Mouse (Mus musculus) neural tube, embryonic 15.5 days (tissue): ENCODE data around the gene Otoa. TPM values are rescaled to one million over a fixed set of nuclear protein-coding genes. Genes with fewer than 3 reads are reported as not detected.

ENCODE experiments used
- ATAC-seq: fragments of 200-750 bp; cut with Nextera tagmentation; 2 replicates; pipeline ENCODE4 v1.8.0; 2017; ENCODE audit warnings: mild to moderate bottlenecking, moderate TSS enrichment, moderate library complexity; ENCODE audit not compliant: low FRiP score
- H3K27ac ChIP-seq: fragments of 300-500 bp; sonication (generic); replicated peaks from 2 replicates; pipeline ENCODE4 v1.5.1; 2015; ENCODE audit warnings: mild to moderate bottlenecking, inconsistent platforms
- H3K27me3 ChIP-seq: fragments of 300-500 bp; sonication (generic); replicated peaks from 2 replicates; pipeline ENCODE4 v1.6.1; 2015; ENCODE audit warnings: inconsistent platforms
- H3K36me3 ChIP-seq: fragments of 300-500 bp; sonication (generic); 2 replicates; pipeline ENCODE4 v1.6.1; 2015; ENCODE audit warnings: inconsistent platforms
- H3K4me1 ChIP-seq: fragments of 300-500 bp; sonication (generic); 2 replicates; pipeline ENCODE4 v1.6.1; 2015; ENCODE audit warnings: inconsistent platforms
- H3K4me2 ChIP-seq: fragments of 300-500 bp; sonication (generic); 2 replicates; pipeline ENCODE4 v1.6.1; 2015; ENCODE audit warnings: inconsistent platforms, mild to moderate bottlenecking, moderate library complexity
- H3K4me3 ChIP-seq: fragments of 300-500 bp; sonication (generic); replicated peaks from 2 replicates; pipeline ENCODE4 v1.5.1; 2015; ENCODE audit warnings: mild to moderate bottlenecking, inconsistent platforms
- H3K9ac ChIP-seq: fragments of 300-500 bp; sonication (generic); replicated peaks from 2 replicates; pipeline ENCODE4 v1.6.1; 2015; ENCODE audit warnings: mild to moderate bottlenecking, inconsistent platforms
- H3K9me3 ChIP-seq: fragments of 300-500 bp; sonication (generic); replicated peaks from 2 replicates; pipeline ENCODE4 v1.6.1; 2016; ENCODE audit warnings: inconsistent platforms
- WGBS: fragments of 180-500 bp; shearing (Covaris S2); methylation state at CpG from one replicate; pipeline ENCODE4 v1.1.7; 2015; ENCODE audit warnings: mixed read lengths; 5-methylcytosine and 5-hydroxymethylcytosine counted together
- polyA plus RNA-seq: library from polyadenylated mRNA; unstranded; fragments of >200 nt; fragmentation: Nextera tagmentation; extraction: Ambion mirVana; gene quantifications from 2 replicates; pipeline ENCODE4 v1.2.1, GENCODE M21; 2015

Gene Otoa
- polyA plus RNA-seq, 1 experiment from 2014 or later = 0.31 TPM

DNA sequence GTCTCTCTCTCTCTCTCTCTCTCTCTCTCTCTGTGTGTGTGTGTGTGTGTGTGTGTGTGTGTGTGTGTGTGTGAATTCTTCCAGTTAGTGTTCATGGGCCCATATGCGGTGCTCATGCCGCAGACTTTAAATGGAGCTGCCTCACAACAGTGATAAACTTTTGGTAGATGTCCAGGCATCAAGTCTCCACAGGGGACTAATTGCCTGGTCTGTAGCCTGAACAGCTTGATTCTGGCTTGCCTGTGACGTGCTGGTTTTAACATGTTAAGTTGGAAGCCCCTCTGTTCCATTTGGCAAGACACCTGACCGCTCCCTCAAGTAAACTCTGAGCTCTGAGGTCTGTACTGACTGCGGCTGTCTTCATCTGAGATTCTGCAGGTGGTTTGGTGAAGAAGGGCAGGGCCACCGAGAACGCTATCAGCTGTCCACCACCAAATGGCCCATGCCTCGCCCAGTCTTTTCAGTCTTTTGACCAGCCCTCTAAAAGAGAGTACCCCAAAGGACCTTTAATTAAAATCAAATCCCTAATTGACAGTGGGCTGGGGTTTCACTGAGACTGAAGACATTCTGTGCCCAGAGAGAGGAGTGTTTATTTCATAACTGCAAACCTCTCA, 3.5 kb downstream of the Otoa start:
- no peak for ATAC-seq
- Histone ChIP-seq H3K36me3 (no peaks in the 10 kb centered on the region), H3K4me1 (peaks cover 16% of the 10 kb centered on the region), H3K9me3 (no peaks in the 10 kb centered on the region), H3K9ac (no peak overlapping the region), H3K4me3 (no peak overlapping the region), H3K4me2 (no peak overlapping the region), H3K27me3 (no peaks in the 10 kb centered on the region), H3K27ac (no peak overlapping the region)
- WGBS = 63% methylated on average over 8 of the region's 8 CpGs

DNA sequence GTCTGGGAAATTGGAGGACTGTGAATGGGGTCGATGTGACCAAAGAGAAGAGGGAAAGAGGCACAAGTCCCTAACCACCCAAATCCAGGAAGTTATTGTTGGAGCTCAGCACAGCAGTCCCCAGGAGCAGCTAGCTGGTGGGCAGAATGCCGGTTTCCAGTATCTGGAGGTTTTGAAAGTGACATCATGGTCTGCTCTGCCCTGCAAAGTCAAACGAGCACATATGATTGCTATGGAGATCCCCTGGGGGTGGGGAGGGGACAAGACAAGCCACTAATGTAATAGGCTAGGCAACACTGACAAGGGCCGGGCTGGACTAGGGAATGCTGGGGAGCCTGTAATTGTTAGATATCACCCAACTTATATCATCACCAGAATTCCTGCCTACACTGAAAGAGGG, 4.0 kb downstream of the Otoa start:
- peaks cover 16% of the 10 kb centered on the region for H3K4me1 ChIP-seq
- H3K27ac ChIP-seq = no peak overlapping the region
- H3K4me3 ChIP-seq = no peak overlapping the region
- H3K4me2 ChIP-seq = no peak overlapping the region
- WGBS = 21% methylated on average over 4 of the region's 4 CpGs
- H3K27me3 ChIP-seq = no peaks in the 10 kb centered on the region
- no peaks in the 10 kb centered on the region for H3K9me3 ChIP-seq
- no peaks in the 10 kb centered on the region for H3K36me3 ChIP-seq
- H3K9ac ChIP-seq = no peak overlapping the region
- ATAC-seq = no peak

- H3K27me3 ChIP-seq = no peaks in the 10 kb centered on the region
- H3K9me3 ChIP-seq = no peaks in the 10 kb centered on the region
- H3K4me2 ChIP-seq = no peak overlapping the region
- 78% methylated on average over 5 of the region's 5 CpGs for WGBS
- peaks cover 6% of the 10 kb centered on the region; the same call in 1 of the 2 replicates for H3K4me1 ChIP-seq
- H3K27ac ChIP-seq = no peak overlapping the region
- no peaks in the 10 kb centered on the region for H3K36me3 ChIP-seq
- H3K9ac ChIP-seq = no peak overlapping the region
- H3K4me3 ChIP-seq = no peak overlapping the region
- ATAC-seq = no peak
These were observed 7.3 kb downstream of the Otoa start for GRCm38 (mm10) chr7:121088745-121089144.

- Histone ChIP-seq H3K9me3 (no peaks in the 10 kb centered on the region), H3K4me3 (no peak overlapping the region), H3K27ac (no peak overlapping the region), H3K4me2 (no peak overlapping the region), H3K9ac (no peak overlapping the region), H3K36me3 (no peaks in the 10 kb centered on the region), H3K4me1 (0 out of 2 replicates have a peak, but pooled peaks cover 3% of the 10 kb centered on the region), H3K27me3 (no peaks in the 10 kb centered on the region)
- 92% methylated on average over 7 of the region's 7 CpGs for WGBS
- no peak for ATAC-seq
These were observed 9.3 kb downstream of the Otoa start for GRCm38 (mm10) chr7:121090748-121091147.

GRCm38 (mm10) chr7:121093026-121093425, 11.6 kb downstream of the Otoa start:
- Histone ChIP-seq H3K27me3 (no peaks in the 10 kb centered on the region), H3K4me1 (no peaks in the 10 kb centered on the region), H3K4me2 (no peak overlapping the region), H3K36me3 (no peaks in the 10 kb centered on the region), H3K4me3 (no peak overlapping the region), H3K9ac (no peak overlapping the region), H3K27ac (no peak overlapping the region), H3K9me3 (no peaks in the 10 kb centered on the region)
- whole genome bisulfite sequencing = 34% methylated on average over 4 of the region's 4 CpGs
- ATAC-seq = no peak

GRCm38 (mm10) chr7:121098614-121099389, 17.4 kb downstream of the Otoa start:
- 74% methylated on average over 10 of the region's 10 CpGs for WGBS
- Histone ChIP-seq H3K9ac (no peak overlapping the region), H3K9me3 (no peaks in the 10 kb centered on the region), H3K36me3 (no peaks in the 10 kb centered on the region), H3K4me2 (no peak overlapping the region), H3K4me3 (no peak overlapping the region), H3K27ac (no peak overlapping the region), H3K27me3 (no peaks in the 10 kb centered on the region), H3K4me1 (no peaks in the 10 kb centered on the region)
- ATAC-seq = no peak

GRCm38 (mm10) chr7:121107851-121108250, 26.4 kb downstream of the Otoa start:
- Histone ChIP-seq H3K9me3 (no peaks in the 10 kb centered on the region), H3K27me3 (no peaks in the 10 kb centered on the region), H3K9ac (no peak overlapping the region), H3K36me3 (no peaks in the 10 kb centered on the region), H3K4me2 (no peak overlapping the region), H3K4me3 (no peak overlapping the region), H3K27ac (no peak overlapping the region), H3K4me1 (no peaks in the 10 kb centered on the region)
- WGBS = 70% methylated on average over 3 of the region's 3 CpGs
- no peak for ATAC-seq

DNA sequence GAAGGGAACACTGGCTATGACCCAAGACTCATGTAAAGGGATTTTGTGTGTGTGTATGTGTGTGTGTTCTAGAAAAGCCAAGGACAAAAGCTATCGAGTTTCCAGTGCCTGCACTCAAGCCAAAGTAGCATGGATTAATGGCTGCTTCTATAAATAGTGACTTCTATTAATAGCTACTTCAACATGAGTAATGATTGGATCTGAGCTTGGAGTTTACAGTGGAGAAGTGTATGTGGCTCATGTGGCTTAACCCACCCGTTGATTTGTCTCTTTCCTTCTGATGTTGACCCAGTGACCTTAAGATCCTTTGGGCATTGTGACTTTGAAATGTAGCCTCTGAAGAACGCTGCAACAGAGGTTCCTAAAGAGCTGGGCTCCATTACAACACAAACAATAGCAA, 29.9 kb downstream of the Otoa start:
- no peak overlapping the region for H3K4me2 ChIP-seq
- ATAC-seq = no peak

DNA sequence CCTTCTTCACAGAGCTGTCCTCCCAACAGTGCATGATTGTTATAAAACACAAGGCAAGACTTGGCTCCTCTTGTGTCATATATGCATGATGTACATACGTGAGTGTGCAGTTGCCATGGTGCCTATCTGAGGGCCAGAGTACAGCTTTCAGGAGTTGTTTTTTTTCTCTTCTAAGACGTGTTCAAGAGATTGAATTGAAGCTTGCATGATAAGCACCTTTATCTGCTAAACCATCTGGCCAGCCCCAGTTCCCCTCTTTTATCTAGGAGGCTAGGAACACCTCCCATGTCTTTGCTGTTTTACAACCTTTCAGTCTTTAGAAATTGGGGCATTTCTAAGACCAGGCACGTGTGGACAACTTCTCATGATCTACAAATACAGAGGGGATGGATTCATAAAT, 30.3 kb downstream of the Otoa start:
- no peaks in the 10 kb centered on the region for H3K4me1 ChIP-seq
- no peaks in the 10 kb centered on the region for H3K36me3 ChIP-seq
- no peak overlapping the region for H3K4me2 ChIP-seq
- no peak overlapping the region for H3K4me3 ChIP-seq
- H3K27me3 ChIP-seq = no peaks in the 10 kb centered on the region
- no peak overlapping the region for H3K27ac ChIP-seq
- no peak for ATAC-seq
- WGBS = 74% methylated on average over 3 of the region's 3 CpGs
- no peak overlapping the region for H3K9ac ChIP-seq
- H3K9me3 ChIP-seq = no peaks in the 10 kb centered on the region

More for the DNA sequence above, 29.9 kb downstream of the Otoa start:
- no peak overlapping the region for H3K27ac ChIP-seq
- no peaks in the 10 kb centered on the region for H3K27me3 ChIP-seq
- no peak overlapping the region for H3K4me3 ChIP-seq
- WGBS = 55% methylated on average over 3 of the region's 3 CpGs
- H3K36me3 ChIP-seq = no peaks in the 10 kb centered on the region
- no peaks in the 10 kb centered on the region for H3K9me3 ChIP-seq
- H3K4me1 ChIP-seq = no peaks in the 10 kb centered on the region
- H3K9ac ChIP-seq = no peak overlapping the region

- peaks cover 2% of the 10 kb centered on the region; the same call in 1 of the 2 replicates for H3K4me1 ChIP-seq
- WGBS = 13% methylated on average over 10 of the region's 10 CpGs
- H3K9ac ChIP-seq = no peak overlapping the region
- no peak overlapping the region for H3K27ac ChIP-seq
- no peaks in the 10 kb centered on the region for H3K9me3 ChIP-seq
- no peaks in the 10 kb centered on the region for H3K27me3 ChIP-seq
- no peak overlapping the region for H3K4me3 ChIP-seq
- 0 out of 2 replicates have a peak overlapping the region, but pooled peaks have one; percentile 15 for H3K4me2 ChIP-seq
- no peaks in the 10 kb centered on the region for H3K36me3 ChIP-seq
- ATAC-seq = peak; percentile 78
These were observed 38.8 kb downstream of the Otoa start for GRCm38 (mm10) chr7:121120143-121120818.

- WGBS = 95% methylated on average over 2 of the region's 2 CpGs
- no peak overlapping the region for H3K9ac ChIP-seq
These were observed 49.4 kb downstream of the Otoa start for GRCm38 (mm10) chr7:121130837-121131236.

DNA sequence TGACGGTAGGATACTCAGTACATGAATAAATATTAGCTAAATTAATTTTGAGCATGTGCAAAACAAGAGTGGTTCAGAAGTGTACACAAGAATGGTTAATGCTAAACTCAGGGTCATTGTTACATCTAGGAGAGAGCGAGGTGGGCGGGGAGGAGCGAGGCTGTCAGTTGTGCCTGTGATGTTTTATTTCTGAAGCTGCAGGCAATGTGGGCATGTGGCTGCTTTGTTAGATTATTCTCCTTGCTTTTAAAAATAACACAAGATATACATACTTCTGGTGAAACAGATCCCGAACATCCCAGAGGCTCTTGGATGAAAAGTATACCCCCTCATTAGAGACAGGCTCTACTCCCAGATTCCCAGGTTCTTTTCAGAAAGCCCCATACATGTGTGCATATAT, 59.8 kb downstream of the Otoa start:
- no peak overlapping the region for H3K4me2 ChIP-seq
- H3K9me3 ChIP-seq = no peaks in the 10 kb centered on the region
- no peaks in the 10 kb centered on the region for H3K4me1 ChIP-seq
- no peak for ATAC-seq
- H3K27me3 ChIP-seq = no peaks in the 10 kb centered on the region
- H3K27ac ChIP-seq = no peak overlapping the region
- WGBS = 76% methylated on average over 5 of the region's 5 CpGs
- no peak overlapping the region for H3K9ac ChIP-seq
- no peak overlapping the region for H3K4me3 ChIP-seq
- no peaks in the 10 kb centered on the region for H3K36me3 ChIP-seq

More at GRCm38 (mm10) chr7:121130837-121131236, 49.4 kb downstream of the Otoa start:
- H3K4me3 ChIP-seq = no peak overlapping the region
- H3K9me3 ChIP-seq = no peaks in the 10 kb centered on the region
- no peak overlapping the region for H3K27ac ChIP-seq
- H3K4me1 ChIP-seq = no peaks in the 10 kb centered on the region
- no peaks in the 10 kb centered on the region for H3K36me3 ChIP-seq
- ATAC-seq = no peak
- no peaks in the 10 kb centered on the region for H3K27me3 ChIP-seq
- no peak overlapping the region for H3K4me2 ChIP-seq
